Mouse (Mus musculus) adrenal gland, adult 8-10 months (tissue): ENCODE measurements at regions not wholly inside any gene's neighbourhood (a gene's known extent, or its start where the extent isn't known, plus 50 kb on each side); places are given as distances from the start of the nearest gene placed in this dataset.

Source experiments
- DNase-seq: peaks from one replicate; pipeline ENCODE4 v3.0.0; 2022

- no peak for DNase-seq
Observed at GRCm38 (mm10) chr10:95124476-95124875, 179.8 kb upstream of the Plxnc1 start.

- no peak for DNase-seq
Observed at GRCm38 (mm10) chr10:95120007-95120406, 175.4 kb upstream of the Plxnc1 start.

- no peak for DNase-seq
Observed at GRCm38 (mm10) chr10:95118786-95119351, 174.2 kb upstream of the Plxnc1 start.

DNA sequence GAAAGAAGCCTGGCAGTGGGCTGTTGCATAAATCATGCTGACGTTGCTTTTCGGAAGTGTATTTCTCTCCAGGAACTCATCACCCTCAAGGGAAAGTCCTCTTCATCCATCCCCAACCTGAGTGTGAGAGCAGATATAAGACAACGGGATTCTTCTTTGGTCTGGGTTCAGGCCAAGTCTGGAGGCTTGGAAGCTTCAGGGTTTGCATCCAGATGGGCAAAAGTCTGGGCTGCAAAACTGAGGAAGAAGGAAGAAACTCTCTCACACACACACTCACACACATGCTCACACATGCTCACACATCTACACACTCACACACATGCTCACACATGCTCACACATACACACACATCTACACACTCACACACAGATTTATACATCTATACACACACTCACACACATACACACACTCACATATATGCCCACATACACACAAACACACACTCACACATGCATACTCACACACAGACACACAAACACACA is 173.1 kb upstream of the Plxnc1 start:
- DNase-seq: no peak

- peak; percentile 32 for DNase-seq
Observed at GRCm38 (mm10) chr10:95117041-95117730, 172.6 kb upstream of the Plxnc1 start.

DNA sequence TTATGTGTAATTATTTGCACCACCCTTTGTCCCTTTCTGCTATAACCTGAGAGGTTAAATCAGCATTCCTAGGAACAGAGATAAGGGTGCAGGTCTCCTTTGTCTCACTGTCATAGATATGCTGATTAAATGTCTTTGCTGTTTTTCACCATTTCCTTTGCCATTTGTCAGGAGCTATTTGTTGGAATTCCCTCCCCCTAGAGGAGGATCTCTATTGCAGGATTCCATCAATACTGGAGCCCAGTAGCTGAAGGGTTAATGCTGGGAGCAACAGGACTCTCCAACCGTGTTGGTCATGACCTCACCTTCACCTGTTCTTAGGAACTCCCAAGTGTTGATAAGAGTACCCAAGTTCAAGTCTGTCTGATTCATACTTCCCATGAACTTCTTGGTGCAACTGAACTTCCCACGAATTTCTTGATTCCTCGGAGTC is 172.0 kb upstream of the Plxnc1 start:
- DNase-seq: no peak

GRCm38 (mm10) chr10:95112837-95113388 is 168.3 kb upstream of the Plxnc1 start:
- no peak for DNase-seq

- no peak for DNase-seq
Observed at GRCm38 (mm10) chr10:95112231-95112774, 167.7 kb upstream of the Plxnc1 start.

DNA sequence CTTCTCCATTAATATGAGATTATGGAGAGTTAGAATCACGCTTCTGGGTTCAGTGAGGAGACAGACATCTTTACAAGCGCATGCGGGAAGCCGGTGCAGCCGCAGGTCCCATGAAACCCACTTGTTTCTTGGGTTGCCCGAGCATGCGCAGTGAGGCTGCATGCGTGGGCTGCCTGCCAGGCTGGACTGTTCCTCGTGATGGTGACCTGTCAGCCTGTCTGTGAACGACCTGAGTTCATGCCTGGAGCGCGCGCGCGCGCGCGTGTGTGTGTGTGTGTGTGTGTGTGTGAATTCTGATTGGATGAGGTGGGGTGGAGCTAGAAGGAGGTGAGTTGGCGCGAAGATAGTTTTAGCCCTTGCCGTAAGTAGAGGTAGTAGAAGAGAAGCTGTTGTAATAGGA is 166.2 kb upstream of the Plxnc1 start:
- DNase-seq: no peak

DNA sequence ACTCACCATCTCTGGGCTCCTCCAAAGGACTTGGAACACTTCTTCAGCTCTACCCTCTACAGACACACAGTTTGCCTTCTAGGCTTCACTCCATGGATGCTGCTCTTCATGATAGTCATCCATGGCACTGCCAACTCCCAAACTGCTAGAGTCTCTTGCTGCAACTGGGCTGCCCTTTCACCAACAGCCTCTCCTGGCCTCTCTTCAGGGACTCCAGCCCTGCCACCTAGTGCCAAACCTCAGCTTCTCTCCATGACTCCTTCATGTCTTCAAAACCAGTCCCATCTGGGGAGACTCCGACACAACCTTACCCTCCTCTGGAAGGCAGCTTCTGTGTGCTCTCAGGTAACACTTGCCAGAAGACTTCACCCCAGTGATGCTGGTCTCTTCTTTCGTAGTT is 164.9 kb upstream of the Plxnc1 start:
- DNase-seq: no peak

GRCm38 (mm10) chr10:95107532-95108251 is 163.1 kb upstream of the Plxnc1 start:
- no peak for DNase-seq

DNA sequence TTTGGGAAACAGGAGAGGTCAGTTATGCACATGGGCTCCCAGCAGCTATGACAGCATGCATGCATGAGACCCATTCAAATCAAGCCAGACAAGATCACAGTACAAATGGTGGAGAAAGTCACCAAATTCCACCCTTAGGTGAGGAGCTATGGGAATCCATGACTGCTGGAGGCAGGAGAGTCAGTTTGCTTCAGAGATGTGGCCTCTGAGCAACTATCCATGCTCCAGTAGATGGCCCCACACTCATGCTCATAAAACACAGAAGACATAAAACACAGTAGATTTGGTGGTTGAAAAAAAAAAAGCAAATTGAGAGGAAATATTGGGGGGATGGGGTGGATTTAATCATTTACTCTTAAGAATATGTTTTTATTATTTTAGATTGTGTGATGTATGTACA is 159.2 kb upstream of the Plxnc1 start:
- no peak for DNase-seq

GRCm38 (mm10) chr10:95102981-95103380 is 158.3 kb upstream of the Plxnc1 start:
- no peak for DNase-seq

- DNase-seq: no peak
Observed at GRCm38 (mm10) chr10:95099906-95100305, 155.3 kb upstream of the Plxnc1 start.

DNA sequence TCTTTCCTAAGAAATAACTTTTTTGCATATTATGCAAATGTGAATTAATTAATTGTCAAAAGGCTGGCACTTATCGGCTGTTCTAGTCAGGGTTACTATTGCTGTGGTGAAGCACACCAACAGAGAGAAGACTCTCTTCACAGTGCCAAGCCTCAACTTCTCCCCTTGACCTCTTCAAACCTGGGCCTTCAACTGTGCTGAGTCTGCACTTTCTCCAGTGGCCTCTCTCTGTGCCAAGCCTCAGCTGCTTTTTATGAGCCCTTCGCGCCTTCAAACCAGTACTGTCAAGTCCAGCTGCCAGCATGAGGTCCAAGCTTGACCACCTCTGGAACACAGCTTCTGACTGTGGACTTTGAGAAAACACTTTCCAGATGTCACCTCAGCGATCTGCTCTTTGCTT is 151.2 kb upstream of the Plxnc1 start:
- no peak for DNase-seq

- DNase-seq: no peak
Observed at GRCm38 (mm10) chr10:95094771-95095170, 150.1 kb upstream of the Plxnc1 start.

- DNase-seq: no peak
Observed at GRCm38 (mm10) chr10:95093266-95093665, 148.6 kb upstream of the Plxnc1 start.

GRCm38 (mm10) chr10:95091086-95091485 is 146.5 kb upstream of the Plxnc1 start:
- no peak for DNase-seq

- DNase-seq: no peak
Observed at GRCm38 (mm10) chr10:95090641-95091040, 146.0 kb upstream of the Plxnc1 start.

- DNase-seq: no peak
Observed at GRCm38 (mm10) chr10:95090035-95090434, 145.4 kb upstream of the Plxnc1 start.

GRCm38 (mm10) chr10:95087864-95088570 is 143.4 kb upstream of the Plxnc1 start:
- peak; percentile 30 for DNase-seq

GRCm38 (mm10) chr10:95086755-95087154 is 142.1 kb upstream of the Plxnc1 start:
- no peak for DNase-seq
